Mouse (Mus musculus): ENCODE results near the gene Hmga2. TPM values are rescaled to one million over a fixed set of nuclear protein-coding genes. Genes with fewer than 3 reads are reported as not detected.
"Not testable (repeated sequence)": the region's sequence is repeated elsewhere in the genome, so short reads cannot be mapped to it uniquely, and the experiment has no call there.

Gene Hmga2
- polyA plus RNA-seq, 1 experiment from 2014 or later = 23.2 TPM

DNA sequence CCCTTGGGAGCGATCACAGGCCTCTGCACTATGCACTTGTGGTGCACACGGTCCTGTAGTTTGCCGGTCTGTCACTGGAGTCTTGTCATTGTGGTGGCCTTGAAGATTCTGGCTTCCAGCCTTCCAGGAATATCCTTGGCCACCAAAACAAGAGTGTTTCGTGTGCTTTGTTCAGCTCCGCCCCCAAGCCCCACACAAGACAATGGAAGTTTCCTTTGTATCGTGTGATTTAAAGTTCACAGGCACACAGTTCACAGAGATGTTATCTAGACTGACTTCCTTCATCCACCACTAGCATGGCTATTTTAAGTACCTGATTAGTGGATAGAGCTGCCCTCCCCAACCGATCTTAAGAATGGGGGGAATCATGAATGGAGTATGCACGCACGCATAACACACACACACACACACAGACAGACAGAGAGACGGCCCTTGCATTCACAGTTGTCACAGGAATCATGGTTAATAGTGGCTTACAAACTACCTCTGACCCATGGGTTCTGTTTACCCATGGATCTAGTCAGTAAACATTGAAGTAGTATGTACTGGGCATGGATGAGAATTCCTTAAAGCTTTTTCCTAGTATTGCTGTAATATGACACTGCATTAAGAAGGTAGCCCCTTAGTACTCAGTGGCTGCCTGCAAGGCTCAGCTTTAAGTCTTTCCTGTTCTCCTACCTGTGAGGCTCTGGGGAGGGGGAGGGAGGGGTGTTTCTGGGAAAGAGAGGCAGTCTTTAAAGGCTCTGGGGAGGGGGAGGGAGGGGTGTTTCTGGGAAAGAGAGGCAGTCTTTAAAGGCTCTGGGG lies 91.3 kb downstream of the Hmga2 start:
- Histone ChIP-seq H3K36me3 (ENCODE audit: control insufficient read depth, insufficient read depth, low read length) (no peaks in the 10 kb centered on the region), H3K27ac (ENCODE audit: low read depth, low read length) (no peak overlapping the region), H3K4me2 (no peak overlapping the region), H3K9me3 (ENCODE audit: control insufficient read depth, low read length) (no peaks in the 10 kb centered on the region), H3K4me3 (ENCODE audit: low read depth, low read length) (no peak overlapping the region), H3K9ac (ENCODE audit: low read length) (no peak overlapping the region), H3K4me1 (ENCODE audit: control insufficient read depth, insufficient read depth, low read length) (peaks cover 3% of the 10 kb centered on the region; the same call in 1 of the 2 replicates), H3K27me3 (ENCODE audit: control insufficient read depth, insufficient read depth, low read length) (no peaks in the 10 kb centered on the region)
- WGBS = 71% methylated on average over 10 of the region's 10 CpGs
- ATAC-seq (ENCODE audit: low FRiP score) (no peak), DNase-seq (ENCODE audit: low spot score, missing footprints) (no peak)

DNA sequence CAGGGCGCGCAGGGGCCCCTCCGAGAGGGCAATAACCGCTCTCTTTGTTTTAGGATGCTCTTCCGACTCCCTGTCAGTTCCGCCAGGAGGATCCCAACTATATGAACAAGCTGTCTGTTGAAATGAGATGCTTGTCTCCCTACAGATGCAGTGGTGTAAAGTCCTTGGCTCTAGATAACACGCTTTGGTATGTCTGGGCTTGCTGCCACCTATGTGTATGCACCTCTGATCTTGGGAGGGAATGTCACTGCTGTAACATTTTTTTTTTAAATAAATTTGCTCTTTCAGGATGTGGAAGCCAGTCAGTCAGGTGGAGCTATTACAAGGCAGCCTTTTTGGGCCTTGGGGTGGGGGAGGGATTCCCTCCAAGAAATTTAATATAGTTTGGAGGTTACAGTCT lies 92.2 kb downstream of the Hmga2 start:
- WGBS = 88% methylated on average over 7 of the region's 7 CpGs
- H3K4me3 ChIP-seq (ENCODE audit: low read depth, low read length) = no peak overlapping the region
- no peaks in the 10 kb centered on the region for H3K9me3 ChIP-seq (ENCODE audit: control insufficient read depth, low read length)
- H3K4me2 ChIP-seq = no peak overlapping the region
- H3K9ac ChIP-seq (ENCODE audit: low read length) = no peak overlapping the region
- no peak for DNase-seq (ENCODE audit: low spot score, missing footprints)
- ATAC-seq (ENCODE audit: low FRiP score) = no peak
- peaks cover 3% of the 10 kb centered on the region; the same call in 1 of the 2 replicates for H3K4me1 ChIP-seq (ENCODE audit: control insufficient read depth, insufficient read depth, low read length)
- H3K27me3 ChIP-seq (ENCODE audit: control insufficient read depth, insufficient read depth, low read length) = no peaks in the 10 kb centered on the region
- no peaks in the 10 kb centered on the region for H3K36me3 ChIP-seq (ENCODE audit: control insufficient read depth, insufficient read depth, low read length)
- H3K27ac ChIP-seq (ENCODE audit: low read depth, low read length) = no peak overlapping the region

DNA sequence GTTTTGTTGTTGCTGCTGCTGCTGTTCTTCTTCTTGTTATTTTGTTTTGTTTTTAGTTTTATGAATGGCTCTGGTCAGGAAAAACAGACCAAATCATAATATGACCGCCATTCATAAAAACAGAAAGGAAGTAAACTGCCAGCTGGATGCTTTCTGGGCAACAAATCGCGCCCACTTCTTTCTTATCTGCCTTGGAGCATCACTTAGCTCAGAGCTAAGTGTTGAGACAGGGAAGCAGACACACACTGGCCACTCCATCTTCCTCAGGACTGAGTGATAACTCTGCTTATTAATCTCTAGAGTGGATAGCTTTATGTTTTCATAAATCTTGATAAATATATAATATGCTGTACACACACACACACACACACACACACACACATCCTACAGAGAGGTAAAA lies 98.5 kb downstream of the Hmga2 start:
- ATAC-seq (ENCODE audit: low FRiP score) (no peak), DNase-seq (ENCODE audit: low spot score, missing footprints) (no peak)
- peaks cover 2% of the 10 kb centered on the region; the same call in 1 of the 2 replicates for H3K4me1 ChIP-seq (ENCODE audit: control insufficient read depth, insufficient read depth, low read length)
- no peak overlapping the region for H3K4me2 ChIP-seq
- 92% methylated on average over 3 of the region's 3 CpGs for WGBS
- H3K27ac ChIP-seq (ENCODE audit: low read depth, low read length) = no peak overlapping the region
- no peak overlapping the region for H3K4me3 ChIP-seq (ENCODE audit: low read depth, low read length)
- H3K9ac ChIP-seq (ENCODE audit: low read length) = no peak overlapping the region
- no peaks in the 10 kb centered on the region for H3K9me3 ChIP-seq (ENCODE audit: control insufficient read depth, low read length)
- H3K27me3 ChIP-seq (ENCODE audit: control insufficient read depth, insufficient read depth, low read length) = no peaks in the 10 kb centered on the region
- H3K36me3 ChIP-seq (ENCODE audit: control insufficient read depth, insufficient read depth, low read length) = no peaks in the 10 kb centered on the region

DNA sequence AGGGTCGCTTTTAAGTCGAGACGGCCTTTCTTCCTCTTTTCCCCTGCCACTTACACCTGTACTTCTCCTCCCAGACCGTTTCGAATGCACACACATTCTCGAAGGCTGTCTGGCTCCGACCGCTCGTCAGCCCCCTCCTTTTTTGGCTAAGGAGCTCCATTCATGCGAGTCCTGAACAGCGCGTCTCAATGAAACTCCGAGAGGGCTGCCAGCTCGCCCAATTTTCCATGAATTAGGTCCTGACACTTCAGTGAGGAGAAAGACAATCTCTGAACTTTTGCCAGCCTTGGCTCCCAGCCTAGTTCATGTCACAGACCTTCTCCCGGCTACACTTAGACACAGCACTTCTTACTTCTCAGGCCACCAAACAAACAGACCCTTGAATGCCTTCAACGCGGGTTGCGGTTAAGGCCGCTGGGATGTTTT lies 98.9 kb downstream of the Hmga2 start:
- ATAC-seq (ENCODE audit: low FRiP score) (peak; percentile 78), DNase-seq (ENCODE audit: low spot score, missing footprints) (no peak)
- Histone ChIP-seq H3K9ac (ENCODE audit: low read length) (no peak overlapping the region), H3K4me3 (ENCODE audit: low read depth, low read length) (no peak overlapping the region), H3K4me1 (ENCODE audit: control insufficient read depth, insufficient read depth, low read length) (peaks cover 2% of the 10 kb centered on the region; the same call in 1 of the 2 replicates), H3K4me2 (peak overlapping the region; percentile 8; the same call in 1 of the 2 replicates), H3K27ac (ENCODE audit: low read depth, low read length) (no peak overlapping the region), H3K27me3 (ENCODE audit: control insufficient read depth, insufficient read depth, low read length) (no peaks in the 10 kb centered on the region), H3K9me3 (ENCODE audit: control insufficient read depth, low read length) (no peaks in the 10 kb centered on the region), H3K36me3 (ENCODE audit: control insufficient read depth, insufficient read depth, low read length) (no peaks in the 10 kb centered on the region)
- 33% methylated on average over 19 of the region's 19 CpGs for WGBS

DNA sequence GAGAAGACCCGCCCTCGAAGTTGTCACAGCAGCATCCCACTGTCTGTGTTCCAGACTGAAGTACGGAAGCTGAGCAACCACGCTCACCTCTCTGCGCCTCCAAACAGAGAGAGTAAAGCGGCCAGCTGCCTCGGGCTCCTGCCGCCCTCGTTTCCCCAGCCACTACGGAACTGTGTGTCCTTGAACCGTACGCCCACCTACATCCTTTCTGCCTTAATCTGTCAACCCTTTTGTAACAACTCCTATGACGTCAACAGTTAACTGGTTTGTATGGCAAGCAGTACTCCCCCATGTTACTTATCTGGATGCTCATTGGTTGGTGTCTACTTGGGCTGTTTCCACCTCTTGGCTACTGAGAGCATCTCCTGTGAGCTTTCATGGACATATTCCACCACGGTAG lies 100.8 kb downstream of the Hmga2 start:
- Histone ChIP-seq H3K9ac (ENCODE audit: low read length) (no peak overlapping the region), H3K36me3 (ENCODE audit: control insufficient read depth, insufficient read depth, low read length) (no peaks in the 10 kb centered on the region), H3K9me3 (ENCODE audit: control insufficient read depth, low read length) (no peaks in the 10 kb centered on the region), H3K4me2 (no peak overlapping the region), H3K27me3 (ENCODE audit: control insufficient read depth, insufficient read depth, low read length) (no peaks in the 10 kb centered on the region), H3K4me3 (ENCODE audit: low read depth, low read length) (no peak overlapping the region), H3K4me1 (ENCODE audit: control insufficient read depth, insufficient read depth, low read length) (peaks cover 2% of the 10 kb centered on the region; the same call in 1 of the 2 replicates), H3K27ac (ENCODE audit: low read depth, low read length) (no peak overlapping the region)
- WGBS = 96% methylated on average over 14 of the region's 14 CpGs
- DNase-seq (ENCODE audit: low spot score, missing footprints) = no peak
- ATAC-seq (ENCODE audit: low FRiP score) = no peak

DNA sequence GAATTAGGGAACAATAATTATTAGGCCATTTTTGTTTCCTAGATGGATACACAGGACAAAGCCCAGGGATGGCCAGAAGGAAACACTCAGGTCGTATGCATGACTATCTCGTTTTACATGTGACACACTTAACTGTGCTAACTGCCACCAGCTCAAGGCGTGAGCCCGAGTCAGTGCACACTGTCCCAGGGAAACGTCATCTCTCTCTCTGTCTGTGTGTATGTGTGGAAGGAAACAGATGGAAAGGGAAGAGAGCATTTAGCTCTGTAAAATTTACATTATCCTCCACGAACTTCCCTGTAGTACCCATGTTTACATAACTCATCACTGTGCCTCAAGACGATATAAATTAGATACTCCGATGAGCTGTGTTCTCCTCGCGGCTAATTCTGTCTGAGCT lies 105.1 kb downstream of the Hmga2 start:
- H3K4me1 ChIP-seq (ENCODE audit: control insufficient read depth, insufficient read depth, low read length) = no peaks in the 10 kb centered on the region
- WGBS = 89% methylated on average over 10 of the region's 10 CpGs
- no peaks in the 10 kb centered on the region for H3K9me3 ChIP-seq (ENCODE audit: control insufficient read depth, low read length)
- H3K4me3 ChIP-seq (ENCODE audit: low read depth, low read length) = no peak overlapping the region
- H3K36me3 ChIP-seq (ENCODE audit: control insufficient read depth, insufficient read depth, low read length) = no peaks in the 10 kb centered on the region
- H3K4me2 ChIP-seq = no peak overlapping the region
- no peaks in the 10 kb centered on the region for H3K27me3 ChIP-seq (ENCODE audit: control insufficient read depth, insufficient read depth, low read length)
- DNase-seq (ENCODE audit: low spot score, missing footprints) (no peak), ATAC-seq (ENCODE audit: low FRiP score) (no peak)
- no peak overlapping the region for H3K27ac ChIP-seq (ENCODE audit: low read depth, low read length)
- no peak overlapping the region for H3K9ac ChIP-seq (ENCODE audit: low read length)

DNA sequence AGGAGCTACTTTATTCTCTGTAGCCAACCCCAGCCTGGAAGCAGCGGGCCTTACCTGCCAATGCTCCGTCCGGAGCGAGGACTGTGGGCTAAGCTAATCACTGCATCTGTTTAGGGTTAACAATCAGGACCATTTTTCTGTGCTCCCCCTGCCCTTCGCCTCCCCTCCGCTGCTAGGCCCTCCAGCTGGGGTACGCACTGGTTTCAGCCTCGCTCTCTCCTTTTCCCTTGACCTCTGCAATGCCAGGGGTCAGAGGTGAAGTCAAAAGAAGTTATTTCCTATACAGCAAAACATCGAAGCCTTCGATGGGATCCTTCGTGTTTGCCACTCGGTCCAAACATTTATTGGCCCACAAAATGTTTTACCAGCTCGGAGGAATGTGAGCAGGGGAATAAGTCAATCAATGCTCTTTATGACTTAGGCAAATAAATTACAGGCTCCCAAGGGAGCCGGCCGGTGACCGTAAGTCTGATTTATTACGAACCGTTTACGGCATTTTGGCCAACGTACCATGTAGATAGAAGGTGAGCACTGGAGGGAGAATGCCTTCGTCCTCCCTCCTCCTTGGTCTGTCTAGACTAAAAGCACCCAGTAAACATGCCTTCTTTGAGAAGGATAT lies 107.0 kb downstream of the Hmga2 start:
- Histone ChIP-seq H3K4me2 (no peak overlapping the region), H3K36me3 (ENCODE audit: control insufficient read depth, insufficient read depth, low read length) (no peaks in the 10 kb centered on the region), H3K27ac (ENCODE audit: low read depth, low read length) (no peak overlapping the region), H3K27me3 (ENCODE audit: control insufficient read depth, insufficient read depth, low read length) (no peaks in the 10 kb centered on the region), H3K4me3 (ENCODE audit: low read depth, low read length) (no peak overlapping the region), H3K4me1 (ENCODE audit: control insufficient read depth, insufficient read depth, low read length) (peaks cover 6% of the 10 kb centered on the region; the same call in 1 of the 2 replicates), H3K9ac (ENCODE audit: low read length) (no peak overlapping the region), H3K9me3 (ENCODE audit: control insufficient read depth, low read length) (no peaks in the 10 kb centered on the region)
- WGBS = 77% methylated on average over 21 of the region's 21 CpGs
- ATAC-seq (ENCODE audit: low FRiP score) (no peak), DNase-seq (ENCODE audit: low spot score, missing footprints) (no peak)

DNA sequence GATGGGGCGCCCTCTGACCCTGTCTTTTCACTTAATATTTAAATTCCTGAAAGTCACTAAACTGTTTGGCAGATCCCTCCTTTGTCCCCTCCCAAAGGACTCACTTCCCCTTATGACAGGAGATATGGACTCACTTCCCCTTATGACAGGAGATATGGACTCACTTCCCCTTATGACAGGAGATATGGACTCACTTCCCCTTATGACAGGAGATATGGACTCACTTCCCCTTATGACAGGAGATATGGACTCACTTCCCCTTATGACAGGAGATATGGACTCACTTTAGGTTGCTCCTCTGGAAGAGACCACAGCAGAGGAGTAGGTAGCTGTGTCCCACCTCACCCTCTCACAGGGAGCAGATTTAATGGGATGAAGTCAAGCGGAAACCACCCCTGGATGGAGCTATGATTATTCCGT lies 110.1 kb downstream of the Hmga2 start:
- WGBS = 82% methylated on average over 3 of the region's 3 CpGs
- H3K9me3 ChIP-seq (ENCODE audit: control insufficient read depth, low read length); H3K36me3 ChIP-seq (ENCODE audit: control insufficient read depth, insufficient read depth, low read length); H3K27me3 ChIP-seq (ENCODE audit: control insufficient read depth, insufficient read depth, low read length); H3K4me1 ChIP-seq (ENCODE audit: control insufficient read depth, insufficient read depth, low read length); H3K4me2 ChIP-seq; H3K9ac ChIP-seq (ENCODE audit: low read length); H3K4me3 ChIP-seq (ENCODE audit: low read depth, low read length); ATAC-seq (ENCODE audit: low FRiP score); H3K27ac ChIP-seq (ENCODE audit: low read depth, low read length): not testable (repeated sequence)
- DNase-seq (ENCODE audit: low spot score, missing footprints) = peak; percentile 71
